Mouse (Mus musculus): ENCODE data around the gene Pkd1.

Gene Pkd1

DNA sequence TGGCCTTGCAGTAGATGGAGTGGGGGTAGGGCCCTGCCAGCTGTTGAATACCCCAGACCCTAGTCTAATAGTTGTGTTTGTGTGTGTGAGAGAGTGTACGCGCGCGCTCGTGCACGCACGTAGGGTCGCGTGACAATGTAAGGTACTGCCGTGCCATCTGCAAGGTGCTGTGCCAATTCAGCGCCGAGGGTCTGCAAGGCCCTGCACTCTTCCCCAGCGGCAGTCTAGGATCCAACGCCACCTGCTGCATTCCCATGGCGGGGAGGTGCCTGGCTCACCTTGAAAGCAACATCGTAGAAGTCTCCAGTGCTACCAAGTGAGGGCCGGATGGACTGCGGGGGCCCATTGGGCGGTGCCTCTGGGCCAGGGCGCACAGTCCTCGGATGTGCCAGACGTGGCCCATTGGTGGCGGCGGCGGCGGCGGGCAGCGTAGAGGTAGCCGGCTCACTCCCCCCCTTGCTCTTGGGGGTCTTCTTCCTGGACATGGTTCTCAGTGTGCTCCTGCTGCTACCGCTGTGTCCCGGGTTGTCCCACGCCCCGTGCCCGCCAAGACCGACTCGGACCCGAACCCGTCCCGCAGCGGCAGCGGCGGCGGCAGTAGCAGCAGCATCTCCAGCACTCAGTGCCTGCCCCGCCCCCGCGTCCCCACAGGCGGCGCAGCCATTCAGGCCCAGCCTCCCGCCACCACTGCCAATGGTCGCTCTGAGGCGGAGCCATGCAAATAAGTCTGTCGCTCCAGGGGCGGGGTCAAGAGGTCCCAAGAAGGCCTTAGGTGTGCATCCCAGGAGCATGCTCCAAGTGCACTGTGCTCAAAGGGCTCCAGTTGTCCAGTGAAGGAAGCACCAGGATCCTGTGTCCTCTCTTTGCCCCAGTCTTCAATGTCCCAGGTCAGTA lies 16.3 kb upstream of the Pkd1 start:
- no peak for DNase-seq (ENCODE audit: low read depth)

DNA sequence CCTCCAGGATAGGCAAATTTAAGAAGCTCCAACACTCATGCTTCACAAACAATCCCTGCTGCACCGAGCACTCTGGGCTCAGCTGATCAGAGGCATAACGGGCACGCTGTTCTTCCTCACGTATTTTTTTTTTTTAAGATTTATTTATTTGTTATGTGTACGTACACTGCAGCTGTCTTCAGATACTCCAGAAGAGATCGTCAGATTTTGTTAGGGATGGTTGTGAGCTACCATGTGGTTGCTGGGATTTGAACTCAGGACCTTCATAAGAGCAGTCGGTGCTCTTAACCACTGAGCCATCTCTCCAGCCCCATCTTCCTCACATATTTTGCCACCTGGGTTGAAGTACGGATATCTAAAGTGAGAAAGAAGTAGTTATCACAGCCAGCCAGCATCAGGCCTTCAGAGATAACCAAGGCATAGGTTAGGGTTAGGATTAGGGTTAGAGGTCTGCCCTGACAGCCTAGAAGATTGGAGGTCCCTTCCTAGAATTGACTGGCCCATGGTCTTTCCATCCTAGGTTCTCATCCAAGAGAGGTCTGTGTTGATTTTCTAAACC lies 15.4 kb upstream of the Pkd1 start, which contains the start of gene Rab26:
Gene Rab26 (minus strand): TSS at position 51 of the 559 bp plus-strand sequence.
- DNase-seq (ENCODE audit: low read depth) = no peak

DNA sequence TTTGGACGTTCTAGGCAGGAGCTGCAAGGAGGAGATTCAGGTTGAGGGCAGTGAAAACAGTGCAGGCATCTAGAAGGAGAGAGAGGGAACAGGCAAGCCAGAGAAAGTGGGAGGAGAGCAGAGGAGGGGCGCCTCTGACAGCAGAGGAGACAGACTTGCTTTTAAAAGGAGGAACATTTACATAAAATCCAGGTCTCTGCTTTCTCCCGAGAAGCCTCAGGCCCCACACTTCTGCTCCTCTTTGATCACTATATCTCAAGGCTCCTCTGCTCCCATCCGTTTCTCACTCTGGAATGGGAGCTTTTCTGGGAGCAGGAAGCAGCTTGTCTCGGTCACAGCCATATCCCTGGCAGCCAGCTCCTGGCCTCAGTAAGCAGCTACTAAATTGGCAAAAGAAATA lies 14.3 kb upstream of the Pkd1 start:
- DNase-seq (ENCODE audit: low read depth) = no peak

DNA sequence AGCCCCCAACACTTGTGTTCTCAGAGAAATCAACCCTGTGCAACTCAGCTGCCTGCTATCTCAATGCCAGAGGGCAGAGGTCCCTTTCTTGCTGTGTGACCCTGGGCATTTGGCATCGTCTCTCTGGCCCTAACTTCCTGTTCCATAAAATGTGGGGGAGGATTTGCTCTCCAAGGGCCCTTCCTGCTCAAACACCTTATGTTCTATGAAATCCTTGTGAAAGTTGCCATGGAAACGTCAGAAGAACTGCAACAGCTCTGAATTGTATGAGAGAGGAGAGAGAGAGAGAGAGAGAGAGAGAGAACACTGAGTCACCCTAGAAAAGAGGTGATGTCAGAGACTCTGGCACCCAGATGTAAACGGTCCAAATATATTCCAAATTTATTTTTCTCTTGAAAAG lies 12.1 kb upstream of the Pkd1 start:
- DNase-seq (ENCODE audit: low read depth) = no peak

DNA sequence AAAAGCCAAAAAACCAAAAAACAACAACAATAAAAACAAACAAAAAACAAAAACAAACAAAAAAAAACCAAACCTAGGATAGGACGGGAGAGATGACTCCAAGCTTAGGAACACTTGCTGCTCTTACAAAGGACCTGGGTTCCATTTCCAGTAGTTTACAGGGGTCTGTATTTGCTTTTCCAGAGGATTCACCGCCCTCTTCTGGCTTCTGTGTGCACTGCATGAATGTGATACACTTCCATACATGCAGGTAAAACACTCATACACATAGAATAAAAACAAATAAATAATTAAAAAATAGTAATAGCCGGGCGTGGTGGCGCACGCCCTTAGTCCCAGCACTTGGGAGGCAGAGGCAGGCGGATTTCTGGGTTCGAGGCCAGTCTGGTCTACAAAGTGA lies 10.7 kb upstream of the Pkd1 start:
- no peak for DNase-seq (ENCODE audit: low read depth)

DNA sequence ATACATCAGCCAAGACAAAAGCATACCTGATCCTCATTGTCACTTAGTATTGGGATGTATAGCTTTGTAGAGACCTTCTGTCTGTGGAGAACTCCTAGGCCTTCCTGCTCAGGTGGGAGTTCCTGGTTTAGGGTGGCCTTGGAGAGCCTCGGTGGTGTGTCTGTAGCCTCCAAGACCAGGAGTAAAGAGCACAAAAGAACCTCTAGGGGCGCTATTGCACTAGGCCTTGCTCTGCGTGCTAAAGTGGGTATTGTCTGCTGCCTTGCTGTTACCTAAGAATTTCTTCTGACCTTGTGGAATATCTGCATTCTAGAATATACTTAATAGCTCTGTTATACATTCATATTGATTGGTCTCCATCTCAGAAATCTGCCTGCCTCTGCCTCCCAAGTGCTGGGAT lies 9.3 kb upstream of the Pkd1 start:
- DNase-seq (ENCODE audit: low read depth) = no peak

DNA sequence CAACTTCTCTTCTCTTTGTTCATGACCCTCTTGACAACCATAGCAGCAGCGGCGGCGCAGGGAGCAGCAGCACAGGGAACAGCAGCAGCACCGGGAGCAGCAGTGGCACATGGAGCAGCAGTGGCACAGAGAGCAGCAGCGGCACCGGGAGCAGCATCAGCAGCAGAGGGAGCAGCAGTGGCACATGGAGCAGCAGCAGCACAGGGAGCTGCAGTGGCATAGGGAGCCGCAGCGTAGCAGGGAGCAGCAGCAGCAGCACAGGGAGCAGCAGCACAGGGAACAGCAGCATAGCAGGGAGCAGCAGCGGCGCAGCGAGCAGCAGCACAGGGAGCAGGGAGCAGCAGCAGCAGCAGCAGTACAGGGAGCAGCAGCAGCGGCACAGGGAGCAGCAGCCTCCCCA lies 5.0 kb upstream of the Pkd1 start:
- DNase-seq (ENCODE audit: low read depth) = no peak

DNA sequence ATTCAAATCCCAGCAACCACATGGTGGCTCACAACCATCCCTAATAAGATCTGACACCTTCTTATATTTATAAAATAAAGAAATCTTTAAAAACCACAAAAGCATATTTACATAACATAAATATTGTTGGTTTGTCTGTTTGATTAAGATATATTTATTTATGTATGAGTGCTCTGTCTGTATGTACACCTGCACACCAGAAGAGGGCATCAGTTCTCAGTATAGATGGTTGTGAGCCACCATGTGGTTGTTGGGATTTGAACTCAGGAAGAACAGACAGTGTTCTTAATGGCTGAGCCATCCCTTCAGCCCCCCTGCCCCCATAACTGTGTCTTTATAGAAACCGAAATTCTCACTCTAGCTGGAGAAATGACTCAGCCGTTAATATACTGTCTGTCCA lies 4.4 kb upstream of the Pkd1 start:
- DNase-seq (ENCODE audit: low read depth) = no peak

DNA sequence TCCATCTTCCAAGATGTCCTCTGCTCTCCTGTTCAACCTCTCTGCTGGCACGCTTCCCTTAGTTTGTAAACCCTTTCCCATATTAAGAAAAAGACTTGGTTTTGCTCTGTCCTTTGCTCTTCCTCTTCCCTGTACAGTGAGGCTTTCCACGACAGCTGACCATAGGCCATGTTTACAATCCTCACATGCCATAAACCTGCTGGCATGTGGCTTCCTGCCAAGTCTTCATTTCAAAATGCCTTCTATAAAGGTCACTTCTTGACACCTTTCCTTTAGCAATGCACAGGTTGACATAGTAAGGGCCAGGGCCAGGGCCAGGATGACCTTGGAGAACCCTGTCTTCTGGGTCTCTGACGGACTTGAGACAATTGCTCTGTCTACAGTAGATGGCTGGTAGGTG lies 3.4 kb upstream of the Pkd1 start:
- no peak for DNase-seq (ENCODE audit: low read depth)

DNA sequence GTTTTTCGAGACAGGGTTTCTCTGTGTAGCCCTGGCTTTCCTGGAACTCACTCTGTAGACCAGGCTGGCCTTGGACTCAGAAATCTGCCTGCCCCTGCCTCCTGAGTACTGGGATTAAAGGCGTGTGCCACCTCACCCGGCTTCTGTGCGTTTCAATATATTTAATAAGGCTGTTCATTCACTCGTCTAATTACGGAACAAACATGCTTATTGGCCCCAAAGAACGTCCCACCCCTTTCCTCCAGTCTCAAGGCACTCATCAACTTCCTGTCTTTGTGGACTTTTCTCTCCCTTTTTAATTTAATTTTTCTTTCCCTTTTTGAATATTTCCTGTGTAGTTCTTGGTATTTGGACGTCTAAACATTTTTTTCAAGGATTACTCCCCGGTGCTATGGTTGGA lies 1.2 kb upstream of the Pkd1 start:
- no peak for DNase-seq (ENCODE audit: low read depth)

DNA sequence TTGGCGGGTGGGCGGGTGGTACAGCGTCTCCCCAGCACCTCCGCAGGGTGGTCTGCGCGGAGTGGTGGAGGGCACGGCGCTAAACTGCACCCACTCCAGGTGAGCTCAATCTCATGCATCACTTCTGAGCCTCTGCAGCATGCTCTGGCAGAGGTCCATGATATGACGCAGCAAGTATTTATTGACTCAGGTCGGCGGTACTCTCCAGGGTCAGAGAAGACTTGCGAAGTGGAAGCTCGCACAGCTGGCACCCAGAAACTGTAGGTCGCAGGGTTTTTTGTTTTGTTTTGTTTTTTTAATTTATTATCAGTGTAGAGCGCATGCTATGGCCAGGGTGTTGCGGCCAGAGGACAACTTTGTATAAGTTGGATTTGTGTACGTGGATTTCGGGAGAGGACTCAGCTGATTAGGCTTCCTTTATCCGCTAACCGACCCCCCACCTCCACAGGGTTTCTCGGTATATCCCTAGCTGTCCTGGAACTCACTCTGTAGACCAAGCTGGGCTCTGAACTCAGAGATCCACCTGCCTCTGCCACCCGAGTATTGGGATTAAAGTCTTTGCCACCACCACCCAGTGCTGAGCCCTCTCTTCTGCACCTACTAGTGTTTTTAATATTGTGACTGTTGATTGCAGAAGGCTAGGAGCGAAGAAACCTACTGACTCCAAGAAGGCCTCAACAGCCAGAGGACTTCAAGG lies 565 bp upstream of the Pkd1 start:
- no peak for DNase-seq (ENCODE audit: low read depth)

DNA sequence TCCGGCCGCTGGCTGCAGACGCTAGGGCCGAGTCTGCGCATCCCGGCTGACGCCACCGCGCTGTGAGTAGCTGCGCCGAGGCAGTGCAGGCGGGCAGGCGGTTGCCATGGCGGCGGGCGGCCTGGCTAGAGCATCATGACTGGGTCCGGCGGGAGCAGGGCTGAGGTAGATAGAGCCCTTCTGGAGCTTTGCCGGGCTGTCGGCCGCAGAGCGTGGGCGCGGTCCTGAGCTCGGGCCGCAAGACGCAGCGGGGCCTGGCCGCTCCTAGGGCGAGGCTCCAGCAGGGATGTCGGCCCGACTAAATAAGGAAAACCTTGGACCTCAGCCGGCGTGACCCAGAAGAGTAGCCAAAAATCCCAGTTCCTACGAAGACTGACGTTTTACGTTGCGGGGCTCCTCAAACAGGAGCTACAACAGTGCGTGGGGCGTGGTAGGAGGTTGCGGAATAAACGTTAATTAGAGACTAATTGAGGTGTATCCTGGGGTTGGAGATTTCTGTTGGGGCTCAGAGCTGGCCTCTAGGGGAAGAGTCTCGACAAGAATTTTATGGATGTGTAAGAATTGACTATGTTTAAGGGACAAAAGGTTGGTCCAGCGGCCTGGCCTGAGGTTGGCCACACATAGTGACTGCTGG lies 899 bp downstream of the Pkd1 start:
- peak; percentile 69 for DNase-seq (ENCODE audit: low read depth)

DNA sequence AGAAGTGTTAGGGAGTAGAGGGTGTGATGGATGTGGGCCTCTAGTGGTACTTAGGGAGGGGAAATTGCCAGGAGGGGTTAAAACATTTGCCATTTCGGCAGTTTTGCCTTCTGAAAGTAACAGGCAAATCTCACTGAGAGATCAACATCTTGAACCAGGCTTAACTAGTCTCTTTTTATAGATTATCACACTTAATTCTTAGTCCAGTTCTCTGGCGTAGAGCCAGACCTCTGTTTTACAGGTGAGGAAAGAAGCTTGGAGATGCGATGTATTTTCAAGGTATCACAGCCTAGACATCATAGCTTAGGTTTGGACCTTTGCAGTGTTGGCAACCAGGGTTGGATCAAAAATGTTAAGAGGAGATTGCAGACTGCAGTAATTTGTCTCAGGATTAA lies 1.4 kb downstream of the Pkd1 start:
- no peak for DNase-seq (ENCODE audit: low read depth)

DNA sequence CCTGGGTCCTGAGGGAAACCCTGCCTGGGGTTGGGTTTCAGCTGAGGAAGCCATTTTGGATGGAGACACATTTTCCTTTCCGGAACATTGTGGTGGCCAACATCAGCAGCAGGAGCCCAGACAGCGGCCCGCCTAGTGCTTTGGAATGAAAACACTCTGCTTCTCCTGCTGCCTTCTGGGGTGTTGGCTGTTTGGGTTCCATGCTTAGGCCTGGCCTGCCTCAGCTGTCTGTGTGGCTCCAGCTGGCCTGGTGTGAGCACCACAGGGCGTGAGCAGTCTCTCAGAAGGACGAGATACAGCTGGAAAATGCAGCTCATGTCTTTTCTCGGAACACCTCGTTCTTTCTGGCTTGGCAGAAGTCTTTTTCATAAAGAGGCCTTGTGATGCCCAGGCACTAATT lies 7.5 kb downstream of the Pkd1 start:
- DNase-seq (ENCODE audit: low read depth) = peak; percentile 68

DNA sequence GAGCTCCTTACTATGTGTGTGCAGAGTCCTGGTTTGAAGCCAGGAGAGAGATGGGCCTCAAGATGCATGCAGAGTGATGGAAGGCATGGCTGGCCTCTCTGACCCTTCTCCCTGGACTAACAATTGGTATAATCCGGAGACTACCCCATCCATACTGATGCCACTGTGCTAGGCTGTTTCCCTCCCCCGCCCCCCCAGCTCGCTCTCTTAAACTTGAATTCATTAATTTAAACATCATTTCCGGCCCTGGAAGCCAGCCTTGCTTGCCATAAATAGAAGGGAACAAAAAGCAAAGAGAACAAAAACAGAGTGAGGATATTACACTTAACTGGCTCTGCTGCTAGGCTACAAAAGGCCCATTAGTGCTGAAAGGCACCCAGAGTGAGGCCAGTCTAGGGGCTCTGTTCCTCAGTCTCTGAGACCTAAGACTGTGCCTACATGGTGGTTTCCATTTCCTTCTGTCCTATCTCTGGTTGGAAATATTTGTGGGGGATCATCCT lies 9.0 kb downstream of the Pkd1 start:
- DNase-seq (ENCODE audit: low read depth) = no peak

DNA sequence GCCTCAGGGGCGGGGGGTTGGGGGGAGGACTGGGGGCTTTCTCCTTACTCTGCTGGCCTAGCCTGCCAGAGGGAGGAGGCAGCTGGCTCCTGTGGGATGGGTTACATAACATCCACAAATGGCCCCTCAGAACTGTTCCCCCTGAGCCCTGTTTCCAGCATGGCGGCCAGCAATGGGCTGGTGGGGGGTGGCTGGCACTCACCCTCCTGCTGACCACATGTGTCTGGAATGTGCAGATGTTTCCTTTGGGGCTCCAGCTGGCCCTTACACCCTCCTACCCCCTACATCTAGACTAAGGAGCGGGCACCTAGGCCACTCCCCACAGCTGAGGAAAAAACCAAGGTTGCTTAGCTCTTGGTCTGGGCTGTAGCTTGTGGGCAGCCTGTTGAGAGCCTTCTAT lies 9.5 kb downstream of the Pkd1 start:
- peak; percentile 56 for DNase-seq (ENCODE audit: low read depth)

DNA sequence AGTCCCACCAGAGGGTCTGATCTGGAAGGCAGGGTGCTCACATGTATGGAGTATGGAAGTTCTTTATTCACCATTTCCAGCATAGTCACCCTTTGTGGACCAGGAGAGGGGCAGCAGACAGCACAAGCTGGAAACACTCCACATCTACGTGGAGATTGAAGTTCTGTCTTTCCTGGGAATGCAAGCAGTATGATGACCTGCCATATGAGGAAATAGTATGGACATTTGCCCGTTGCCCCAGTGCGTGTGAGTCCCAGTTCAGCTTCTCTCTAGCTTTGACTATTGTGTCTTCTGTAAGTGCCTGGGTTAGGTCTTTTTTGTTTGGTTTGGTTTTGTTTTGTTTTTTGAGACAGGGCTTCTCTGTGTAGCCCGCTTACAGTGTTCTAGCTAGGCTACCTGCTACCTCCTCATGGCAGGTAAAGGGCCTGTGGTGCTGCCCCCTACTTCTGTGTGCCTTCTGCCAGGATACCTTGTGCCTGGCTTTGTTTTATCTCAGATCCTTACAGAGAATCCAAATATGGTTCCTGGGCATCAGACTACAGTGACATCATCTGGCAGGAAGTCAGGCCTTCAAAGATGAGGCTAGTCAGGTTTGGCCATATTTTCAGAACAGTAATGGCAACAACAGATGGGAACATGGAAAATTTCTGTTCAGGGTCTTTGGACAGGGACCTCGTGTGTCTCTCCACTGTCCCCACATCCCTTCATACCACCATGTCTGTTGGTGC lies 10.8 kb downstream of the Pkd1 start:
- DNase-seq (ENCODE audit: low read depth) = no peak

DNA sequence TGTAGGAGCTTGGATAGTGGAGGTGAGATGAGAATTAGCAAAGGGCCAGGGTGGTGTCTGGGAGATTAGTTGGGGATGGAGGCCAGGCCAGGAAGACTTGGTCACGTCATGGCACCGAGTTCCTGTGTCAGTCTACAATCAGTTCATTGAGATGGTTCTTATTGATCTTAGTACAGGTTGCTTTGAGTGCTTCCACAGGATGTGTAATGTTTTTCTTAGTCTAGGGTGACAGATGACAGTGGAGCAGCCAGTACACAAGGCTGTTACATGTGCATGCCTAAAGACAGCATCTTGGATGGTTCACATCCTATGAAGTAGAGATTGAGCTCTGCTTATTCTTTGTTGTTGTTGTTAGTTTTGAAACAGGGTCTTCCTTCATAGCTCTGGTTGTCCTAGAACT lies 12.0 kb downstream of the Pkd1 start:
- no peak for DNase-seq (ENCODE audit: low read depth)

DNA sequence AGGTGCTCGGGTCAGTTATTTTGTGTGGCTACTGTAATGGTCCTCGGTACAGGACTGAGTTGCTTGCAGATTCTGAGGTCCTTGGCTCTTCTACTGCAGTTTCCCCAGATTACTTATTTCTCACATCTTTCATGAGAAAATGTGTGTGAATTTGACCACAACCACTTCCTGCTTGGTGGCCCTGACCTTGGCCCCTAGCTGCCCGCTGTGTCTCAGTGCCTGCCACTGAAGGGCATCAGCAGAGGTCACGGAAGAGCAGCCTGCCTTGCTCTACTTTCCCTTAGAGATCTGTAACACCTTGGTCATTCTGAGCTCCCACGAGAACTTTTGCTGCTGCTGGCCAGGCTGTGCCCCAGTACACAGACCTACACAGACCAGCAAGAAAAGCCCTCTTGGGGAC lies 14.0 kb downstream of the Pkd1 start:
- DNase-seq (ENCODE audit: low read depth) = no peak

DNA sequence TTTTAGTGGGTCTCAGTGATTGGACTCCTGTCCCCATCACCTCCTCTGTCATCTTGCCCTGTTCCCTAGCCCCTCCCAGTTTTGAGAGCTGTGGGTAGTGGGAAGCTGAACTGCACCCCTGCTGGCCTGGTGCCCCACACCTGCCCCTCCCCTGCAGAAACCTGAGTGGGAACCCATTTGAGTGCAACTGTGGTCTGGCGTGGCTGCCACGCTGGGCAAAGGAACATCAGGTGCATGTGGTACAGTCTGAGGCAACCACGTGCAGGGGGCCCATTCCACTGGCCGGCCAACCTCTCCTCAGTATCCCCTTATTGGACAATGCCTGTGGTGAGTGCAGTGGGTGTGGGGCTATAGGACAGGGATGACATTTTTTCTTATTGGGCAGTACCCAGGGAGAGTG lies 14.8 kb downstream of the Pkd1 start:
- no peak for DNase-seq (ENCODE audit: low read depth)

DNA sequence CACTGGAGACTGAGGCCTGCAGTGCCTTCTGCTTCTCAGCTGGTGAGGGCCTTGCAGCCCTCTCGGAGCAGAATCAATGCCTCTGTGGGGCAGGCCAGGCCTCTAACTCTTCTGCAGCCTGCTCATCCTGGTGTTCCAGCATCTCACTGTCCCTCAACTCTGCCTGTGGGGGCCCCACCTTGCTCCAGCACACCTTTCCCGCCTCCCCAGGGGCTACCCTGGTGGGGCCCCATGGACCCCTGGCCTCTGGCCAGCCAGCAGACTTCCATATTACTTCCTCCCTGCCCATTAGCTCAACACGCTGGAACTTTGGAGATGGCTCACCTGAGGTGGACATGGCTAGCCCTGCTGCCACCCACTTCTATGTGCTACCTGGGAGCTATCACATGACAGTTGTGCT lies 15.5 kb downstream of the Pkd1 start:
- DNase-seq (ENCODE audit: low read depth) = no peak

DNA sequence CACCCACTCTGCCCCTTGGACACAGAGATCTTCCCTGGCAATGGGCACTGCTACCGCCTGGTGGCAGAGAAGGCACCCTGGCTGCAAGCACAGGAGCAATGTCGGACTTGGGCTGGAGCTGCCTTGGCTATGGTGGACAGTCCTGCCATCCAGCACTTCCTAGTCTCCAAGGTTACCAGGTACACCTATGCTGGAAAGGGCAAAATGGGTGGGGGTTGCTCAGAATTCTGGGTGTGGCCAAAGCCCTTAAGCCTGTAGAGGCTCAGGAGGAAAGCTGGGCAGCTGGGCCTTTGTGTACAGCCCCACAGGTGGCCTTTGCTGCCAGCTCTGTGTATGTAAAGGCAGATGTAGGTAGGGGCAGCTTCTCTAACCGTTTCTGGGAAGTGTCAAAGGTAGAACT lies 16.2 kb downstream of the Pkd1 start:
- no peak for DNase-seq (ENCODE audit: low read depth)

Measured in fibroblast of lung, adult 2 months (primary cell).